Mouse (Mus musculus): ENCODE measurements at regions not wholly inside any gene's neighbourhood (a gene's known extent, or its start where the extent isn't known, plus 50 kb on each side); places are given as distances from the start of the nearest gene placed in this dataset.

GRCm38 (mm10) chr2:75418689-75419088 lies 240.4 kb upstream of the Hnrnpa3 start:
- DNase-seq (ENCODE audit: extremely low spot score in 1 of 2, low spot score in 2 of 2) = no peak
- intact Hi-C loops (cut with DNase I) = no loop called here

GRCm38 (mm10) chr2:75419142-75419541 lies 239.9 kb upstream of the Hnrnpa3 start:
- intact Hi-C loops (cut with DNase I) = no loop called here
- no peak for DNase-seq (ENCODE audit: extremely low spot score in 1 of 2, low spot score in 2 of 2)

GRCm38 (mm10) chr2:75422798-75423685 lies 236.0 kb upstream of the Hnrnpa3 start:
- intact Hi-C loops (cut with DNase I) = loop anchor here (10.0 kb wide), 1 partner anchor 718 kb away; the partner anchor contains the start of gene Hoxd8
- DNase-seq (ENCODE audit: extremely low spot score in 1 of 2, low spot score in 2 of 2) = no peak

- intact Hi-C loops (cut with DNase I) = loop anchor here (10.0 kb wide), 1 partner anchor 719 kb away; the partner anchor contains the start of gene Hoxd8
- DNase-seq (ENCODE audit: extremely low spot score in 1 of 2, low spot score in 2 of 2) = no peak
Measured at GRCm38 (mm10) chr2:75423872-75424271, 235.2 kb upstream of the Hnrnpa3 start.

GRCm38 (mm10) chr2:75424363-75424762 lies 234.7 kb upstream of the Hnrnpa3 start:
- no peak for DNase-seq (ENCODE audit: extremely low spot score in 1 of 2, low spot score in 2 of 2)
- intact Hi-C loops (cut with DNase I) = loop anchor here (10.0 kb wide), 1 partner anchor 720 kb away; the partner anchor contains the start of gene Hoxd8

- intact Hi-C loops (cut with DNase I) = loop anchor here (10.0 kb wide), 1 partner anchor 720 kb away; the partner anchor contains the start of gene Hoxd8
Measured at GRCm38 (mm10) chr2:75424911-75425310, 234.2 kb upstream of the Hnrnpa3 start.

GRCm38 (mm10) chr2:75425384-75425783 lies 233.7 kb upstream of the Hnrnpa3 start:
- intact Hi-C loops (cut with DNase I) = loop anchor here (10.0 kb wide), 1 partner anchor 721 kb away; the partner anchor contains the start of gene Hoxd8
- DNase-seq (ENCODE audit: extremely low spot score in 1 of 2, low spot score in 2 of 2) = no peak

More at GRCm38 (mm10) chr2:75424911-75425310, 234.2 kb upstream of the Hnrnpa3 start:
- DNase-seq (ENCODE audit: extremely low spot score in 1 of 2, low spot score in 2 of 2) = no peak

GRCm38 (mm10) chr2:75425791-75426190 lies 233.3 kb upstream of the Hnrnpa3 start:
- intact Hi-C loops (cut with DNase I) = loop anchor here (10.0 kb wide), 1 partner anchor 721 kb away; the partner anchor contains the start of gene Hoxd8
- DNase-seq (ENCODE audit: extremely low spot score in 1 of 2, low spot score in 2 of 2) = no peak

GRCm38 (mm10) chr2:75427936-75428458 lies 231.1 kb upstream of the Hnrnpa3 start:
- intact Hi-C loops (cut with DNase I) = loop anchor here (10.0 kb wide), 1 partner anchor 723 kb away; the partner anchor contains the start of gene Hoxd8
- DNase-seq (ENCODE audit: extremely low spot score in 1 of 2, low spot score in 2 of 2) = no peak

GRCm38 (mm10) chr2:75430161-75430940 lies 228.7 kb upstream of the Hnrnpa3 start:
- intact Hi-C loops (cut with DNase I) = no loop called here
- no peak for DNase-seq (ENCODE audit: extremely low spot score in 1 of 2, low spot score in 2 of 2)

GRCm38 (mm10) chr2:75431981-75432380 lies 227.1 kb upstream of the Hnrnpa3 start:
- DNase-seq (ENCODE audit: extremely low spot score in 1 of 2, low spot score in 2 of 2) = no peak
- intact Hi-C loops (cut with DNase I) = no loop called here

GRCm38 (mm10) chr2:75434521-75434920 lies 224.5 kb upstream of the Hnrnpa3 start:
- no peak for DNase-seq (ENCODE audit: extremely low spot score in 1 of 2, low spot score in 2 of 2)
- intact Hi-C loops (cut with DNase I) = no loop called here

GRCm38 (mm10) chr2:75439522-75440230 lies 219.4 kb upstream of the Hnrnpa3 start:
- DNase-seq (ENCODE audit: extremely low spot score in 1 of 2, low spot score in 2 of 2) = no peak
- intact Hi-C loops (cut with DNase I) = no loop called here

- DNase-seq (ENCODE audit: extremely low spot score in 1 of 2, low spot score in 2 of 2) = no peak
- intact Hi-C loops (cut with DNase I) = no loop called here
Measured at GRCm38 (mm10) chr2:75442632-75443031, 216.4 kb upstream of the Hnrnpa3 start.

- intact Hi-C loops (cut with DNase I) = no loop called here
Measured at GRCm38 (mm10) chr2:75445189-75445588, 213.9 kb upstream of the Hnrnpa3 start.

GRCm38 (mm10) chr2:75446996-75447715 lies 211.9 kb upstream of the Hnrnpa3 start:
- no peak for DNase-seq (ENCODE audit: extremely low spot score in 1 of 2, low spot score in 2 of 2)

More at GRCm38 (mm10) chr2:75445189-75445588, 213.9 kb upstream of the Hnrnpa3 start:
- DNase-seq (ENCODE audit: extremely low spot score in 1 of 2, low spot score in 2 of 2) = no peak

GRCm38 (mm10) chr2:75448221-75448620 lies 210.8 kb upstream of the Hnrnpa3 start:
- intact Hi-C loops (cut with DNase I) = no loop called here
- DNase-seq (ENCODE audit: extremely low spot score in 1 of 2, low spot score in 2 of 2) = no peak

More at GRCm38 (mm10) chr2:75446996-75447715, 211.9 kb upstream of the Hnrnpa3 start:
- intact Hi-C loops (cut with DNase I) = no loop called here

GRCm38 (mm10) chr2:75451846-75452267 lies 207.2 kb upstream of the Hnrnpa3 start:
- DNase-seq (ENCODE audit: extremely low spot score in 1 of 2, low spot score in 2 of 2) = no peak
- intact Hi-C loops (cut with DNase I) = no loop called here
